Mouse (Mus musculus) granulocyte monocyte progenitor cell, adult 5-6 weeks (primary cell): ENCODE measurements around the gene Tpsb2. TPM values are rescaled to one million over a fixed set of nuclear protein-coding genes. Genes with fewer than 3 reads are reported as not detected.

ENCODE experiments used
- ATAC-seq: replicated peaks from 2 replicates; pipeline ENCODE4 v1.8.0; 2016; ENCODE audit warnings: mild to moderate bottlenecking, moderate TSS enrichment, inconsistent platforms; ENCODE audit not compliant: poor library complexity, severe bottlenecking
- total RNA-seq, 2 experiments: library from RNA; stranded (forward) in 1 of 2; stranded (reverse) in 1 of 2; fragments of 200-712, 200-1000 nt in 1 of 2; fragments of >200 nt in 1 of 2; fragmentation: Nextera tagmentation in 1 of 2; gene quantifications; 2 replicates each; pipeline ENCODE4 v1.2.3; 2014 to 2017

Tpsb2 gene
- total RNA-seq, 2 experiments from 2014 or later = not detected

DNA sequence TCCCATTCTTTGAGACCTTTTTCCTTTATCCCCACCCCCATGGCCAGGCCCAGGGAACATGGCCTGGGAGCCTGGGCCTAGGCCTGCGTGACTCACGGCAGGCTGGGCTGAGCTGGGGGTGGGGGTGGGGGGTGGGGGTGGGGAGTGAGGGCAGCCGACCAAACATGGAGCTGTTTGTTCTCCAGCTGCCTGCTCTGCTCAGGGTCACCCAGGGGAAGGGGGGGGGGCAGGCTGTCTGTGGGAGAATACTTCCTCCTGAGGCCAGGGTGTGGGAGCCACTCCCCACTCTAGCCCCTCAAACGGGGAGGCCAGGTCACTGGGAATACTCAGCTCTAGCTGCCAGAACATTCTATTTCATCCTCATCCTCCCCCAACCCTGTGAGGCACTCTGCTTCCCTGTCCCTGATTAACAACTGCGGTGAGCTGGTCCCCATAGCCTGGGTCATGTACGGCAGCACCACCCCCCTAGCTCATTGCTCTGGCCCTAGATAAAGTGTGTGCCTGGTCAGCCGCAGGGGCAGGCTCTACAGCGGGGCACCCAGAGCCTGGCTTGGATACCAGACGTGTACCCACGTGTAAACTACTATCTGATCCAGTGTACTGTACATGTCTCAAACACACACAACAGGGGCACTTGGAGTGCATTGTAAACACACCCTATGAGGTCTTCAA is 39.3 kb downstream of the Tpsb2 start:
- ATAC-seq = no peak

- no peak for ATAC-seq
Observed at GRCm38 (mm10) chr17:25406011-25406441, 39.9 kb downstream of the Tpsb2 start.

GRCm38 (mm10) chr17:25407352-25407751 is 41.2 kb downstream of the Tpsb2 start:
- no peak for ATAC-seq

DNA sequence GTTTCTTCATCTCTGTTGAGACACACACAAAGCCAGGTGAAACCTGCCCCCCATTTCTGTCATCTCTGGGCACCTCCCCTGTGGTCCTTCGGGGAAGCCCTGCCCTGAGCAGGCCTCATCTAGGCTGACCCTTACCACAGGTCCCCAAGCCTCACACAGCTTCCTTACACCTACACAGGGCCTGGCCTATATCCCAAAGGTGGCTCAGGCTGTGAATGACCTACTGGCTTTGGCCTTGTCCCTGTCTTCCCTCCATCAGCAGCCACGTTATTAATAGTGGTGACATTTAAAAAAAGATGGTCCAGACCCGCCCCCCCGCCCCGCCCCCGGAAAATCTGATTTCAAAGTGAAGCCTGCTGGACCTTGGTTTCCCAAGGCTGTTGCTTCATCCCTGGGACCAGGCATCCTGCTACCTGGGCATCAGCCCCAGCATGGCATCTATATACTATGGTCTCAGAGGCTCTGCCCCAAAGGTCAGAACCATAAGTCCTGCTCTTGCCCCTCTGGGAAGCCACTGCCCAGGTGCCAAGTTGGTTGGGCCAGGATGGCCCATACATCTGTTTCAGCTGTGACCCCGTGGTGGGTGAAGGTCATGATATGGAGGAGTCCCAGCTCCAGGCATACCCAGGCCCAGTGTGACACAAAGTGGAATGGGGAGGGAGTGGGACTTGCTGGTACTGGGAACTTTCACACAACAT is 42.3 kb downstream of the Tpsb2 start:
- no peak for ATAC-seq

DNA sequence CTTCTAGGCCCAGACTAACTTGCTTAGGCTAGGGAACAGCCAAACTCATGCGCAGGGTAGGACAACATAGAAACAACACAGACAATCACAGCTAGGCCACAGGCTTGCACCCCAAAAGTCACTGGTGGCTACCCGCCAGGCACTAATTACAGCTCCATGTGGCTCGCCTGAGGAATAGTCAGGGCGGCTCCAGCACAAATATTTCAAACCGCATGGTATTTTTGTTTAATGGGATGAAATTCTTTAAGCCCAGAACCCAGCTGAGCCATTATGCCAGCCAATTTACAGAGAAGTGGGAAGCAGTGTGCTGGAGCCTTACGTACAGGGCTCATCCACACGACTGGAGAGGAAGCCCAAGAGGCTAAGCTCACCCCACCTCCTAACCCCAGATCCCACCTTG is 43.5 kb downstream of the Tpsb2 start:
- ATAC-seq = no peak

DNA sequence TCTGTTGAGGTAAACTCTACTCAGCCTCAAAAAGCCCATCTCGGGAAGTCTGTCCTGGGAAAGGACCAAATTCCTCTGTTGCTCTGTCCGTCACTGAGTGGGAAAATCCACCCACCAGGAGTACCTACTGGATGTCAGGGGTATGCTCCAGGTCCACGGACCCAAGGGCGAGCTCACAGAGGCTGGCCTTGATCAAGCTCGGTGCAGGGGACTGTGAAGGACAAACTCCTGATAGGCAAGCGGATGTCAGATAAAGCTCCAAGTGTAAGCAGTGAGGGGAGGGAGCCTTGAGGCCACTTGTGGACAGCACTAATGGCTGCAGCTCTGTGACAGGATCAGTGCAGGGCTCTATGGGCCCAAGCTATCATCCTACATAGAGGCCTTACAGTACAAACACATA is 44.1 kb downstream of the Tpsb2 start:
- ATAC-seq = no peak

DNA sequence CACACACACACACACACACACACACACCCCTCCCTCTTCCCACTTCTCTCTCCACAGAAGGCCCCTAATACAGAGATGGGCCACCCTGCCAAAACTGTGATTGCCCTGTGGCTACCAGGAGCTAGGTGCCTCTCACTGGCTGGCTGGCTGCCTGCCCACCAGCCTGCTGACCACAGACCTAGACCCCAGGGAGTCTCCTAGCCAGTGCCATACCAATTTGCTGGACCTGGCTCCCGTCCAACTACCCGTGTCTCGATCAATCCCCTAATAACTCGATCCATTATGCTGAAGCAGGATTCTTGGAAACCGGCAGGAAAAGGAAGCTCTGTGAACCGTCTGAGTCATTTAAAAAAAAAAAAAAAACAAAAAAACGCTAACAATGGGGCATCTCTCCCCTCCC is 44.7 kb downstream of the Tpsb2 start:
- no peak for ATAC-seq

- ATAC-seq = no peak
Observed at GRCm38 (mm10) chr17:25411251-25411650, 45.1 kb downstream of the Tpsb2 start.

GRCm38 (mm10) chr17:25414209-25414608 is 48.1 kb downstream of the Tpsb2 start:
- no peak for ATAC-seq

DNA sequence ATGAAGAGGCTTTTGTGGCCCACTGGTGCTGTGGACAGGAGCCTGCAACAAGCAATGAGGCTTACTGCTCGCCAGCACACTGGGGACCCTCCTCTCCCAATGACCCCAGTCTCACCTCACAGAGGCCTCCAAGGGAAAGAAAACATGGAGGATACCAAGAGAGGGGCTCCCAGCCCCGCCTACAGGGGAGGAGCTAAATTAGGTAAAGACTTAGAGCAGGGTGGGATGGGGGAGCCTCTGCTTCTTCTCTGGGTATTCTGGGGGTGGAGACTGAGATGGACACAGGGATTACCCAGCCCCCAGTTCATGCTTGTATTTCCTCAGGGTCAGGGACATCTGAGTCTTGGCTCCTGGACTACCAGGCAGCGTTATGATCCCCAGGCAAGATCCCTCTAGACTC is 48.8 kb downstream of the Tpsb2 start:
- no peak for ATAC-seq

DNA sequence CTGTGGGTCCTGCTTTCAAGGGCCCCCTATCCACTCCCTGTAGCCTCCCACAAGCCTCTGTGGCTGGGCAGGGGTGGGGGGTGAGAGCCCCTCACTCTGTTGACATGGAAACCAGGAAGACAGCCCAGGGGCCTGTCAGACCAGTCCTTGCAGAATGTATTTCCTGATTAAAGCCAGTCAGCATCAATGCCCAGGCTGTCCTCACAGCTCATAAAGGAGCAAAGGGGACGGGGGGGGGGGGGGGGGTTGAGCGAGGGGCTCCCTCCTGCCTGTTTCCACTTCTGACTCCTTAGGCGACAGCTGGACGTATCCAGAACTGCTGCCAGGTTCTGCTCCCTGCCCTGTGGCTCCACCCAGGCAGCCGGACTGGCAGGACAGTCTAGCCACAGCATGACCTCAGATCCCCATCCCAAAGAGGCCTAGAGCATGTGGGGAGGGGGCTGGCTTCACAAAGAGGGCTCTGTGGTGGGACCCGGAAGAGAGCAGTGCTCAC is 49.4 kb downstream of the Tpsb2 start:
- no peak for ATAC-seq

- ATAC-seq = no peak
Observed at GRCm38 (mm10) chr17:25416219-25416618, 50.1 kb downstream of the Tpsb2 start.

GRCm38 (mm10) chr17:25417990-25418389 is 51.9 kb downstream of the Tpsb2 start:
- no peak for ATAC-seq

Other genes with a start within 250 kb of the Tpsb2 start
- gene Ptx4, start 245.5 kb upstream of the Tpsb2 start, total RNA-seq (2014; fragmentation: Nextera tagmentation) = not detected in 2 replicates
- gene Ptx4, start 245.5 kb upstream of the Tpsb2 start, total RNA-seq (2017) = not detected in 2 replicates
- 12.1 and 18.9 TPM in 2 replicates for gene Clcn7, start 232.9 kb upstream of the Tpsb2 start, total RNA-seq (2014; fragmentation: Nextera tagmentation)
- gene Clcn7, start 232.9 kb upstream of the Tpsb2 start, total RNA-seq (2017) = 11.3 and 12.6 TPM in 2 replicates
- gene Ccdc154, start 203.8 kb upstream of the Tpsb2 start, total RNA-seq (2014; fragmentation: Nextera tagmentation) = 0.49 TPM in 1 of 2 replicates, not detected in the other
- gene Ccdc154, start 203.8 kb upstream of the Tpsb2 start, total RNA-seq (2017) = 0.21 TPM in 1 of 2 replicates, not detected in the other
- not detected in 2 replicates for gene Gm38655, start 190.8 kb upstream of the Tpsb2 start, total RNA-seq (2014; fragmentation: Nextera tagmentation)
- gene Gm38655, start 190.8 kb upstream of the Tpsb2 start, total RNA-seq (2017) = not detected in 2 replicates
- gene BC003965, start 181.8 kb upstream of the Tpsb2 start, total RNA-seq (2014; fragmentation: Nextera tagmentation) = 13.1 and 17.0 TPM in 2 replicates
- 10.0 and 10.2 TPM in 2 replicates for gene BC003965, start 181.8 kb upstream of the Tpsb2 start, total RNA-seq (2017)
- 6.8 and 17.2 TPM in 2 replicates for gene Unkl, start 177.9 kb upstream of the Tpsb2 start, total RNA-seq (2014; fragmentation: Nextera tagmentation)
- gene Unkl, start 177.9 kb upstream of the Tpsb2 start, total RNA-seq (2017) = 5.6 and 9.9 TPM in 2 replicates
- 10.9 and 19.2 TPM in 2 replicates for gene Gnptg, start 126.2 kb upstream of the Tpsb2 start, total RNA-seq (2014; fragmentation: Nextera tagmentation)
- gene Gnptg, start 126.2 kb upstream of the Tpsb2 start, total RNA-seq (2017) = 23.7 and 27.8 TPM in 2 replicates
- gene Tsr3, start 126.1 kb upstream of the Tpsb2 start, total RNA-seq (2014; fragmentation: Nextera tagmentation) = 10.9 and 17.1 TPM in 2 replicates
- gene Tsr3, start 126.1 kb upstream of the Tpsb2 start, total RNA-seq (2017) = 23.6 and 27.8 TPM in 2 replicates
- gene Baiap3, start 109.9 kb upstream of the Tpsb2 start, total RNA-seq (2014; fragmentation: Nextera tagmentation) = 7.6 and 9.1 TPM in 2 replicates
- gene Baiap3, start 109.9 kb upstream of the Tpsb2 start, total RNA-seq (2017) = 3.8 and 11.9 TPM in 2 replicates
- 356 and 387 TPM in 2 replicates for gene Ube2i, start 91.7 kb upstream of the Tpsb2 start, total RNA-seq (2014; fragmentation: Nextera tagmentation)
- 268 and 276 TPM in 2 replicates for gene Ube2i, start 91.7 kb upstream of the Tpsb2 start, total RNA-seq (2017)
- gene Prss34, start 67.9 kb upstream of the Tpsb2 start, total RNA-seq (2014; fragmentation: Nextera tagmentation) = 2.4 and 94.9 TPM in 2 replicates
- 21.6 and 23.7 TPM in 2 replicates for gene Prss34, start 67.9 kb upstream of the Tpsb2 start, total RNA-seq (2017)
- not detected in 2 replicates for gene Prss28, start 57.7 kb upstream of the Tpsb2 start, total RNA-seq (2014; fragmentation: Nextera tagmentation)
- not detected in 2 replicates for gene Prss28, start 57.7 kb upstream of the Tpsb2 start, total RNA-seq (2017)
- gene Prss29, start 47.7 kb upstream of the Tpsb2 start, total RNA-seq (2014; fragmentation: Nextera tagmentation) = not detected in 2 replicates
- not detected in 2 replicates for gene Prss29, start 47.7 kb upstream of the Tpsb2 start, total RNA-seq (2017)
- not detected in 2 replicates for gene Tpsab1, start 20.7 kb upstream of the Tpsb2 start, total RNA-seq (2014; fragmentation: Nextera tagmentation)
- not detected in 2 replicates for gene Tpsab1, start 20.7 kb upstream of the Tpsb2 start, total RNA-seq (2017)
- gene Tpsg1, start 3.0 kb downstream of the Tpsb2 start, total RNA-seq (2014; fragmentation: Nextera tagmentation) = not detected in 2 replicates
- gene Tpsg1, start 3.0 kb downstream of the Tpsb2 start, total RNA-seq (2017) = not detected in 2 replicates
- gene Cacna1h, start 67.5 kb downstream of the Tpsb2 start, total RNA-seq (2014; fragmentation: Nextera tagmentation) = not detected in 2 replicates
- not detected in 2 replicates for gene Cacna1h, start 67.5 kb downstream of the Tpsb2 start, total RNA-seq (2017)
- gene Tekt4, start 88.3 kb downstream of the Tpsb2 start, total RNA-seq (2014; fragmentation: Nextera tagmentation) = not detected in 2 replicates
- gene Tekt4, start 88.3 kb downstream of the Tpsb2 start, total RNA-seq (2017) = not detected in 2 replicates
- not detected in 2 replicates for gene Sstr5, start 131.0 kb downstream of the Tpsb2 start, total RNA-seq (2014; fragmentation: Nextera tagmentation)
- not detected in 2 replicates for gene Sstr5, start 131.0 kb downstream of the Tpsb2 start, total RNA-seq (2017)
- gene Sox8, start 204.4 kb downstream of the Tpsb2 start, total RNA-seq (2014; fragmentation: Nextera tagmentation) = 1.1 TPM in 1 of 2 replicates, not detected in the other
- not detected in 2 replicates for gene Sox8, start 204.4 kb downstream of the Tpsb2 start, total RNA-seq (2017)
- 34.0 and 36.8 TPM in 2 replicates for gene Lmf1, start 212.8 kb downstream of the Tpsb2 start, total RNA-seq (2014; fragmentation: Nextera tagmentation)
- 6.9 and 10.7 TPM in 2 replicates for gene Lmf1, start 212.8 kb downstream of the Tpsb2 start, total RNA-seq (2017)